Mouse (Mus musculus): Measurements from ENCODE around the gene Rab33b. TPM values are rescaled to one million over a fixed set of nuclear protein-coding genes. Genes with fewer than 3 reads are reported as not detected.

Rab33b gene
- polyA plus RNA-seq, 1 experiment from 2014 or later = 15.9 TPM

DNA sequence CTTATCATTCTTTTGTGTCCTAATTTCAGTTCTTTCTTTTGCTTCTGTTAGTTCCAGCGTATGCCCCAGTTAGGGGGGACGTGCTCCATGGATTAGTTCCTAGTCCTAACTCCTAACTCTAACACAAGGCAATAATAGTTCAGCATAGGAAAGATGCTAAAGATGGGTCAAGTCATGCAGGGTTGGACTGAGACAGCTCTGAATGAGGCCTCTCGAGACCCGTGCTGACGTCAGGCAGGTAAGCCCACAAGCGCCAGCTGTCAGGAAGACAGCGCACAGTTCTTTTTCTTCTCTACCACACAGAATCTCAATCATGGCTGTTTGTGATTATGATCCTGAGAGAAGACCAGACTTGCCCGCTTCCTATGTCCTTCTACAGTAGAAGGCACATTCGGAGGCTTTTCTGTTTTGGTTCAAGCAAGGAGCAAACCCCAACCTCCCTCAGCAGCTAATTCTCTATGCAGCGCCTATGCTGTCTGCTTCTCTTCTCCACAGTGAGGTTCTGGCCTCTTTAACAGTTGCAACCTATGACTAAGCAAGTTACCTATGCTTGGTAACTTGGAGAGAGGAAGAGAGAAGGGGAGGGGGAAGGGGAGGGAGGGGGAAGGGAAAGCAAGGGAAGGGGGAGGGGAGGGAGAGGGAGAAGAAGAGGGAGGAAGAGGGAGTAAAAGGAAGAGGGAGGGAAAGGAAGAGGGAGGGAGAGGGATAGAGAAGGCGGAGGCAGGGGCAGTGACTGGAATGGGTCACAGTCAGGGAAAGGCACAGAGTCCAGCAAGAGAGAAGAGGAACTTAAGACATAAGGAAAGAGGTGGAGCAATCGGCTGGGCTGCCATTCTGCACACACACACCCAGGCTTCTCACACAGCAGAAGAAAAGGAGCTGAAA is 34.4 kb downstream of the Rab33b start:
- H3K9me3 ChIP-seq (ENCODE audit: control insufficient read depth, low read length) = no peaks in the 10 kb centered on the region
- no peaks in the 10 kb centered on the region for H3K27me3 ChIP-seq (ENCODE audit: control insufficient read depth, insufficient read depth, low read length)
- no peak overlapping the region for H3K4me3 ChIP-seq (ENCODE audit: low read depth, low read length)
- H3K9ac ChIP-seq (ENCODE audit: low read length) = no peak overlapping the region
- 74% methylated on average over 12 of the region's 12 CpGs for WGBS
- H3K36me3 ChIP-seq (ENCODE audit: control insufficient read depth, insufficient read depth, low read length) = peaks cover 6% of the 10 kb centered on the region
- TF ChIP-seq EP300 (optimal IDR thresholded peaks at IDR 0.05) = no peak
- TF ChIP-seq CTCF (IDR thresholded peaks at IDR 0.05; ENCODE audit: low read depth) = no peak
- ATAC-seq (ENCODE audit: low FRiP score, low TSS enrichment) = peak; percentile 82
- no peaks in the 10 kb centered on the region for H3K4me1 ChIP-seq (replicated peaks; ENCODE audit: control insufficient read depth, insufficient read depth)
- H3K27ac ChIP-seq (replicated peaks) = 0 out of 2 replicates have a peak overlapping the region, but pooled peaks have one; percentile 53
- no peak overlapping the region for H3K4me2 ChIP-seq (replicated peaks; ENCODE audit: low read depth)
- DNase-seq (ENCODE audit: low spot score) = peak; percentile 34

GRCm38 (mm10) chr3:51518763-51519121 is 35.0 kb downstream of the Rab33b start:
- ATAC-seq (ENCODE audit: low FRiP score, low TSS enrichment) (peak; percentile 63), DNase-seq (ENCODE audit: low spot score) (peak; percentile 41)
- Histone ChIP-seq H3K9me3 (ENCODE audit: control insufficient read depth, low read length) (no peaks in the 10 kb centered on the region), H3K4me3 (ENCODE audit: low read depth, low read length) (no peak overlapping the region), H3K4me2 (replicated peaks; ENCODE audit: low read depth) (no peak overlapping the region), H3K36me3 (ENCODE audit: control insufficient read depth, insufficient read depth, low read length) (peaks cover 6% of the 10 kb centered on the region), H3K27ac (replicated peaks) (0 out of 2 replicates have a peak overlapping the region, but pooled peaks have one; percentile 53), H3K9ac (ENCODE audit: low read length) (no peak overlapping the region), H3K27me3 (ENCODE audit: control insufficient read depth, insufficient read depth, low read length) (no peaks in the 10 kb centered on the region), H3K4me1 (replicated peaks; ENCODE audit: control insufficient read depth, insufficient read depth) (no peaks in the 10 kb centered on the region)
- WGBS = 66% methylated on average over 8 of the region's 8 CpGs
- TF ChIP-seq CTCF (IDR thresholded peaks at IDR 0.05; ENCODE audit: low read depth) = no peak
- TF ChIP-seq EP300 (optimal IDR thresholded peaks at IDR 0.05) = no peak

GRCm38 (mm10) chr3:51521262-51521661 is 37.5 kb downstream of the Rab33b start:
- Histone ChIP-seq H3K4me1 (replicated peaks; ENCODE audit: control insufficient read depth, insufficient read depth) (no peaks in the 10 kb centered on the region), H3K36me3 (ENCODE audit: control insufficient read depth, insufficient read depth, low read length) (peaks cover 10% of the 10 kb centered on the region), H3K27ac (replicated peaks) (no peak overlapping the region), H3K9ac (ENCODE audit: low read length) (no peak overlapping the region), H3K9me3 (ENCODE audit: control insufficient read depth, low read length) (no peaks in the 10 kb centered on the region), H3K27me3 (ENCODE audit: control insufficient read depth, insufficient read depth, low read length) (no peaks in the 10 kb centered on the region), H3K4me3 (ENCODE audit: low read depth, low read length) (no peak overlapping the region), H3K4me2 (replicated peaks; ENCODE audit: low read depth) (no peak overlapping the region)
- 83% methylated on average over 14 of the region's 14 CpGs for WGBS
- ATAC-seq (ENCODE audit: low FRiP score, low TSS enrichment) (no peak), DNase-seq (ENCODE audit: low spot score) (no peak)
- no peak for TF ChIP-seq CTCF (IDR thresholded peaks at IDR 0.05; ENCODE audit: low read depth)
- TF ChIP-seq EP300 (optimal IDR thresholded peaks at IDR 0.05) = no peak

DNA sequence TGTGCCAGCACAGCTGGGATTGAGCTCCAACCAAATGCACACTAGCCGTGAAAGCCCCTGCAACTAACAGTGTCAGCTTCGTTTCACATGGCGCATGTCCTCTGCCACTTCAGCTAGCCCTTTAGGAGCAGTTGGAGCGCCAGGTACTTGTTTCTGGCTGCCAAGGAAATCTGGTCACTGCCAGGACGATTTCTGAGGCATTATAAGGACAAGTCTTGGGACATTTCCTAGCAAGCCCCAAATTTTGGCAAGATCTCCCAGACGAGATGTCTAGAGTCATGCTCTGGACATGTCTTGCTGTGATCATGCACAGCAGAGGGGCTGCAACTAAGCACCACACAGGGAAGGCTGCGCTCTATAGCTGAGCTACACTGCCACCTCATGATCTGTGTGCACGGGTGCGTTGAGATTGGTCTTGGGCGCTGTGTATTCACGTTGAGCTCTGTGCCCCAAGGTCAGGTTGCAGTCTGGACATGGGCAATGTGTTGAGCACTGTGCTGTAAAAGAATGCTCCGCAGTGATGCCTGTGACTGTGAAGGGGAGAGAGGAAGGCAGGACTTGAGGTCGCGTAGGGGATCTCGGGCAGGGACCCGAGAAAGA is 41.6 kb downstream of the Rab33b start:
- H3K4me3 ChIP-seq (ENCODE audit: low read depth, low read length) = no peak overlapping the region
- 86% methylated on average over 16 of the region's 16 CpGs for WGBS
- H3K4me1 ChIP-seq (replicated peaks; ENCODE audit: control insufficient read depth, insufficient read depth) = no peaks in the 10 kb centered on the region
- DNase-seq (ENCODE audit: low spot score) (no peak), ATAC-seq (ENCODE audit: low FRiP score, low TSS enrichment) (no peak)
- no peak for TF ChIP-seq CTCF (IDR thresholded peaks at IDR 0.05; ENCODE audit: low read depth)
- no peak for TF ChIP-seq EP300 (optimal IDR thresholded peaks at IDR 0.05)
- H3K27ac ChIP-seq (replicated peaks) = no peak overlapping the region
- no peak overlapping the region for H3K9ac ChIP-seq (ENCODE audit: low read length)
- peaks cover 13% of the 10 kb centered on the region for H3K36me3 ChIP-seq (ENCODE audit: control insufficient read depth, insufficient read depth, low read length)
- no peaks in the 10 kb centered on the region for H3K9me3 ChIP-seq (ENCODE audit: control insufficient read depth, low read length)
- no peaks in the 10 kb centered on the region for H3K27me3 ChIP-seq (ENCODE audit: control insufficient read depth, insufficient read depth, low read length)
- no peak overlapping the region for H3K4me2 ChIP-seq (replicated peaks; ENCODE audit: low read depth)

- no peaks in the 10 kb centered on the region for H3K4me1 ChIP-seq (replicated peaks; ENCODE audit: control insufficient read depth, insufficient read depth)
- peaks cover 13% of the 10 kb centered on the region; the same call in 1 of the 2 replicates for H3K36me3 ChIP-seq (ENCODE audit: control insufficient read depth, insufficient read depth, low read length)
- no peaks in the 10 kb centered on the region for H3K27me3 ChIP-seq (ENCODE audit: control insufficient read depth, insufficient read depth, low read length)
- H3K9ac ChIP-seq (ENCODE audit: low read length) = no peak overlapping the region
- WGBS = 92% methylated on average over 13 of the region's 13 CpGs
- no peak for ATAC-seq (ENCODE audit: low FRiP score, low TSS enrichment)
- H3K4me2 ChIP-seq (replicated peaks; ENCODE audit: low read depth) = no peak overlapping the region
- no peak for DNase-seq (ENCODE audit: low spot score)
- no peak overlapping the region for H3K27ac ChIP-seq (replicated peaks)
- TF ChIP-seq CTCF (IDR thresholded peaks at IDR 0.05; ENCODE audit: low read depth) = no peak
- TF ChIP-seq EP300 (optimal IDR thresholded peaks at IDR 0.05) = no peak
- no peak overlapping the region for H3K4me3 ChIP-seq (ENCODE audit: low read depth, low read length)
- no peaks in the 10 kb centered on the region for H3K9me3 ChIP-seq (ENCODE audit: control insufficient read depth, low read length)
Measured at GRCm38 (mm10) chr3:51526891-51527290, 43.2 kb downstream of the Rab33b start.
